Mouse (Mus musculus): ENCODE results near the gene Rfc1. TPM values are rescaled to one million over a fixed set of nuclear protein-coding genes. Genes with fewer than 3 reads are reported as not detected.
A peak's percentile ranks its signal among the peaks of the same experiment; 100 is the strongest.

Rfc1 gene
- polyA plus RNA-seq, 1 experiment from 2014 or later: 87.6 TPM

- WGBS: 76% methylated on average over 7 of the region's 7 CpGs
- H3K4me2 ChIP-seq (ENCODE audit: low read length): no peak overlapping the region
- no peak for DNase-seq (ENCODE audit: low spot score)
Observed at GRCm38 (mm10) chr5:65250185-65250855, 85.2 kb downstream of the Rfc1 start.

DNA sequence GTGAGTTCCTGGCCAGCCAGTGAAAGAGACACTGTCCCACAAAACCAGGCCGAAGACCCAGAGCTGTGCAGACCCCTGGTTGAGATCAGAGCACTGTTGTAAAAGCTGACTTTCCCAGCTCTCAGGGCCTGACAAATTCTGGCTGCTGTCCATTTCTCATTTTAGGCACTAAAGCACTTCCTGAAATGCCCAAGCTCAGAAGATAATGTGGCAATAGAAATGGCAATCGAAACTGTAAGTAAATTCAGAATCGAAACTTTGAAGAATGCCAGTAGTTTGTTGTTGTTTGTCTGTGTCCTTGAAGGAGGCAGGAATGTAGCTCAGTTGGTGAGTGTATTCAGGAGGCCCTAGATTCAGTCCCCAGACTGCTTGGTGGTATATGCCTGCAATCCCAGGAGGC lies 88.2 kb downstream of the Rfc1 start:
- Histone ChIP-seq H3K9me3 (ENCODE audit: control insufficient read depth, low read length) (no peaks in the 10 kb centered on the region), H3K9ac (ENCODE audit: low read length) (no peak overlapping the region), H3K4me1 (replicated peaks; ENCODE audit: control insufficient read depth, insufficient read depth, low read length) (no peaks in the 10 kb centered on the region), H3K27ac (ENCODE audit: low read depth) (no peak overlapping the region), H3K4me3 (ENCODE audit: low read depth, low read length) (no peak overlapping the region), H3K27me3 (replicated peaks; ENCODE audit: control insufficient read depth, insufficient read depth, low read length) (no peaks in the 10 kb centered on the region), H3K36me3 (ENCODE audit: control insufficient read depth, insufficient read depth, low read length) (peaks cover 14% of the 10 kb centered on the region; the same call in 1 of the 2 replicates), H3K4me2 (ENCODE audit: low read length) (no peak overlapping the region)
- 88% methylated on average over 3 of the region's 3 CpGs for WGBS
- no peak for DNase-seq (ENCODE audit: low spot score)
- ATAC-seq (replicated peaks; ENCODE audit: low FRiP score, low TSS enrichment, low read depth): no peak

More at GRCm38 (mm10) chr5:65250185-65250855, 85.2 kb downstream of the Rfc1 start:
- no peaks in the 10 kb centered on the region for H3K4me1 ChIP-seq (replicated peaks; ENCODE audit: control insufficient read depth, insufficient read depth, low read length)
- H3K9me3 ChIP-seq (ENCODE audit: control insufficient read depth, low read length): no peaks in the 10 kb centered on the region
- H3K27ac ChIP-seq (ENCODE audit: low read depth): no peak overlapping the region
- H3K9ac ChIP-seq (ENCODE audit: low read length): no peak overlapping the region
- no peak for ATAC-seq (replicated peaks; ENCODE audit: low FRiP score, low TSS enrichment, low read depth)
- peaks cover 6% of the 10 kb centered on the region; the same call in 1 of the 2 replicates for H3K36me3 ChIP-seq (ENCODE audit: control insufficient read depth, insufficient read depth, low read length)
- H3K27me3 ChIP-seq (replicated peaks; ENCODE audit: control insufficient read depth, insufficient read depth, low read length): no peaks in the 10 kb centered on the region
- no peak overlapping the region for H3K4me3 ChIP-seq (ENCODE audit: low read depth, low read length)

DNA sequence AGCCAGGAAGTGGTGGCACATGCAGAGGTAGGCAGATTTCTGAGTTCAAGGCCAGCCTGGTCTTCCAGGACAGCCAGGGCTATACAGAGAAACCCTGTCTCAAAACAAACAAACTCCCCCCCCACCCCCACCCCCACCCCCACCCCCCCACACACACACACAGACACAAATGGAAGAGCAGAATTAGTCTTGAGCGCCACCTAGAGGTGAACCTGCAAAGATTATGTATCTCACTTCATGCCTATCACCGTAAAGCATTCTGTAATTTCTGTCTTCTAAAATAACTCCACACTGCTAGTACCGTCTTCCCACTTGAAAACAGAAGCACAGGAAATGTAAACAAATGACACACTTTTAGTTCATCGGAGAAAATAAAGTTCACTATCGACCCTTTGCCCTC lies 92.7 kb downstream of the Rfc1 start:
- DNase-seq (ENCODE audit: low spot score): no peak
- 43% methylated on average over 5 of the region's 5 CpGs for WGBS

GRCm38 (mm10) chr5:65231289-65232003 lies 104.0 kb downstream of the Rfc1 start:
- Histone ChIP-seq H3K27ac (ENCODE audit: low read depth) (no peak overlapping the region), H3K36me3 (ENCODE audit: control insufficient read depth, insufficient read depth, low read length) (peaks cover 18% of the 10 kb centered on the region), H3K9ac (ENCODE audit: low read length) (no peak overlapping the region), H3K4me2 (ENCODE audit: low read length) (no peak overlapping the region), H3K9me3 (ENCODE audit: control insufficient read depth, low read length) (no peaks in the 10 kb centered on the region), H3K27me3 (replicated peaks; ENCODE audit: control insufficient read depth, insufficient read depth, low read length) (no peaks in the 10 kb centered on the region), H3K4me1 (replicated peaks; ENCODE audit: control insufficient read depth, insufficient read depth, low read length) (no peaks in the 10 kb centered on the region), H3K4me3 (ENCODE audit: low read depth, low read length) (no peak overlapping the region)
- no peak for DNase-seq (ENCODE audit: low spot score)
- WGBS: 66% methylated on average over 12 of the region's 12 CpGs
- ATAC-seq (replicated peaks; ENCODE audit: low FRiP score, low TSS enrichment, low read depth): no peak

More for the DNA sequence above, 92.7 kb downstream of the Rfc1 start:
- H3K36me3 ChIP-seq (ENCODE audit: control insufficient read depth, insufficient read depth, low read length): peaks cover 14% of the 10 kb centered on the region; the same call in 1 of the 2 replicates
- 0 out of 2 replicates have a peak, but pooled peaks have one; percentile 40 for ATAC-seq (replicated peaks; ENCODE audit: low FRiP score, low TSS enrichment, low read depth)
- no peaks in the 10 kb centered on the region for H3K4me1 ChIP-seq (replicated peaks; ENCODE audit: control insufficient read depth, insufficient read depth, low read length)
- no peak overlapping the region for H3K4me2 ChIP-seq (ENCODE audit: low read length)
- no peaks in the 10 kb centered on the region for H3K27me3 ChIP-seq (replicated peaks; ENCODE audit: control insufficient read depth, insufficient read depth, low read length)
- no peak overlapping the region for H3K4me3 ChIP-seq (ENCODE audit: low read depth, low read length)
- H3K9me3 ChIP-seq (ENCODE audit: control insufficient read depth, low read length): no peaks in the 10 kb centered on the region
- H3K9ac ChIP-seq (ENCODE audit: low read length): no peak overlapping the region
- no peak overlapping the region for H3K27ac ChIP-seq (ENCODE audit: low read depth)

DNA sequence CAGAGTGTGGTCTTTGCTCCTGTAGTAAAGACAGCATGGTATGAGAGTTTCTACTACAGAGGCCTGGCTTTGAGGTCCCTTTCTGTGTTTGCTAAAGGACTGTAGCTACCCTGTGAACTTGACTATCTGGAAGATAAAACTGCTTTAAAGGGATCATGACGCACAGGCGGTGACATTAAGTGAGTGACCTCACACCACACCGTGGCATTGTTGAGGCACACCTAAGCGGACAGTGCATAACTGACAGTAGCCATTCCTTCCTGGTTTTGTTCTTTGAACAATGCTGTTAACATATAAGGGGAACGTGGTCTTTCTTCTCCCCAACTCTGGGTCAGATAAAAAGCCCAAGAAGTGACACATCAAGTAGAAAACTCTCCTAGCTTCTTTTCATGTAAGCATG lies 111.4 kb downstream of the Rfc1 start:
- DNase-seq (ENCODE audit: low spot score) (no peak), ATAC-seq (replicated peaks; ENCODE audit: low FRiP score, low TSS enrichment, low read depth) (no peak)
- H3K4me2 ChIP-seq (ENCODE audit: low read length): no peak overlapping the region
- no peaks in the 10 kb centered on the region for H3K9me3 ChIP-seq (ENCODE audit: control insufficient read depth, low read length)
- H3K4me1 ChIP-seq (replicated peaks; ENCODE audit: control insufficient read depth, insufficient read depth, low read length): no peaks in the 10 kb centered on the region
- WGBS: 82% methylated on average over 5 of the region's 5 CpGs
- H3K27me3 ChIP-seq (replicated peaks; ENCODE audit: control insufficient read depth, insufficient read depth, low read length): no peaks in the 10 kb centered on the region
- H3K27ac ChIP-seq (ENCODE audit: low read depth): no peak overlapping the region
- no peak overlapping the region for H3K9ac ChIP-seq (ENCODE audit: low read length)
- peaks cover 22% of the 10 kb centered on the region; the same call in 1 of the 2 replicates for H3K36me3 ChIP-seq (ENCODE audit: control insufficient read depth, insufficient read depth, low read length)
- H3K4me3 ChIP-seq (ENCODE audit: low read depth, low read length): no peak overlapping the region

DNA sequence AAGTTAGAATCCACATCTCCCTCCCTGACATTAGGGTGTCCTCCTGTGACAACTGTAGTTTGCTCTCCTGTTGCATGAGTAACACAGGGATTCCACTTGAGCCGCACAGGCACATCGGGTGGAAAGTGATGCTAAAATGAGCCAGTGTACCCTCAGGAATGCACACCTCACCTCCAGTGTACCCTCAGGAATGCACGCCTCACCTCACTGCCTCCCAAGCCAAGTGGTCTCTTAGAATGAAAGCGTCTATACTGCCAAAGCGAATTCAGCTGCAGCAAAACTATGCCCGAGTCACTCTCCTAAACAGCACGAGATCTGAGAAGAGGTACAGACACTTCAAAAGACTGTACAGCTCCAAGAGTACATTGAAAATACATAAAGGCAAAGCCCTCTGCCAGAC lies 114.4 kb downstream of the Rfc1 start:
- 81% methylated on average over 7 of the region's 7 CpGs for WGBS
- H3K27me3 ChIP-seq (replicated peaks; ENCODE audit: control insufficient read depth, insufficient read depth, low read length): no peaks in the 10 kb centered on the region
- H3K36me3 ChIP-seq (ENCODE audit: control insufficient read depth, insufficient read depth, low read length): 0 out of 2 replicates have a peak, but pooled peaks cover 10% of the 10 kb centered on the region
- no peak overlapping the region for H3K4me3 ChIP-seq (ENCODE audit: low read depth, low read length)
- H3K9ac ChIP-seq (ENCODE audit: low read length): no peak overlapping the region
- H3K9me3 ChIP-seq (ENCODE audit: control insufficient read depth, low read length): no peaks in the 10 kb centered on the region
- DNase-seq (ENCODE audit: low spot score) (no peak), ATAC-seq (replicated peaks; ENCODE audit: low FRiP score, low TSS enrichment, low read depth) (no peak)
- no peaks in the 10 kb centered on the region for H3K4me1 ChIP-seq (replicated peaks; ENCODE audit: control insufficient read depth, insufficient read depth, low read length)
- H3K4me2 ChIP-seq (ENCODE audit: low read length): no peak overlapping the region
- no peak overlapping the region for H3K27ac ChIP-seq (ENCODE audit: low read depth)

DNA sequence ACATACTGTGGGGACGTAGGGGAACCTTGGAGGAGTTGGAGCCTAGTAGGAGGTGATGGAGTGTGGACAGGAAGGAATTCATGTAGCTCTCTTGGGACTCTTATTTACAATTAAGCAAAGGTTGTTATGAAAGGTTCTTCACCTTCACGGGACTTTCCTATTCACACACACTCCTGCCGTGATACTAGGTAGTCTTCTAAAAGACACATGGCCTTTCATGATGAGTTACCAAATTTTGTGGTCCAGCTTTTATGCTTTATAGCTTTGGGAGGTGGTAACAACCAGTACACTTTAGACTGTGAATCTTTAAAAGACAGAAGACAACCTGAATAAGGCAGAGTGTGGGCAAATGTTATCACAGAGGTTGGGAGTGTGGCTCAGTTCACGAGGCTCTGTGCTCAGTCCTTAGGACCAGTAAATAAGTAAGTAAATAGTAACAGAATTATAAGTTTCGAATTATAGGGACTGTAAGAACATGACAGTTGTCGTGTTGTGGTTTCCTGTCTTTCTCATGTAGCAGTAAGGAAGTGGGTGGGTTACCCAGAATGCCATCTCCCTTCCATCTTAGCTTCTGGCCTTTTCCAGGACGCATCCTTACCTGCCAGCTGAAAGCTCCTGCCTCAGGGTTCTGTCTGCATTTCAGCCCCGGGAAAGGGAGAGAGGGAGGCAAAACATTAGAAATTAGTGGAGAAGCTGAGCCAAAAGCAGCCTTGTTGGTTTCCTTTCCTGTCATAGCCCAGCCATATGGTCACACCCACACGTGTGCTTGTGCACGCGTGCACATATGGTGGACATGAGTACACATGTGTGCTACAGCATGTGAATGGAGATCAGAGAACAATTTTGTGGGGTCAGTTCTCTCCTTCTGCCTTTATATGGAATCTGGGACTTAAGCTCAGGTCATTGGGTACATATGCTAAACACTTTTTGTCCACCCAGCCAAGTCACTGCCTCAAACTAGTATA lies 117.9 kb downstream of the Rfc1 start:
- H3K27me3 ChIP-seq (replicated peaks; ENCODE audit: control insufficient read depth, insufficient read depth, low read length): no peaks in the 10 kb centered on the region
- no peak overlapping the region for H3K27ac ChIP-seq (ENCODE audit: low read depth)
- H3K36me3 ChIP-seq (ENCODE audit: control insufficient read depth, insufficient read depth, low read length): no peaks in the 10 kb centered on the region
- H3K9me3 ChIP-seq (ENCODE audit: control insufficient read depth, low read length): no peaks in the 10 kb centered on the region
- no peak overlapping the region for H3K9ac ChIP-seq (ENCODE audit: low read length)
- H3K4me3 ChIP-seq (ENCODE audit: low read depth, low read length): no peak overlapping the region
- H3K4me2 ChIP-seq (ENCODE audit: low read length): no peak overlapping the region
- DNase-seq (ENCODE audit: low spot score): no peak
- H3K4me1 ChIP-seq (replicated peaks; ENCODE audit: control insufficient read depth, insufficient read depth, low read length): no peaks in the 10 kb centered on the region
- 87% methylated on average over 11 of the region's 11 CpGs for WGBS
- ATAC-seq (replicated peaks; ENCODE audit: low FRiP score, low TSS enrichment, low read depth): no peak

GRCm38 (mm10) chr5:65213321-65213720 lies 122.1 kb downstream of the Rfc1 start:
- H3K4me2 ChIP-seq (ENCODE audit: low read length): no peak overlapping the region
- ATAC-seq (replicated peaks; ENCODE audit: low FRiP score, low TSS enrichment, low read depth) (no peak), DNase-seq (ENCODE audit: low spot score) (peak; percentile 55)
- no peak overlapping the region for H3K9ac ChIP-seq (ENCODE audit: low read length)
- 32% methylated on average over 7 of the region's 7 CpGs for WGBS
- no peaks in the 10 kb centered on the region for H3K9me3 ChIP-seq (ENCODE audit: control insufficient read depth, low read length)
- no peaks in the 10 kb centered on the region for H3K4me1 ChIP-seq (replicated peaks; ENCODE audit: control insufficient read depth, insufficient read depth, low read length)
- H3K4me3 ChIP-seq (ENCODE audit: low read depth, low read length): no peak overlapping the region
- no peaks in the 10 kb centered on the region for H3K36me3 ChIP-seq (ENCODE audit: control insufficient read depth, insufficient read depth, low read length)
- H3K27me3 ChIP-seq (replicated peaks; ENCODE audit: control insufficient read depth, insufficient read depth, low read length): no peaks in the 10 kb centered on the region
- H3K27ac ChIP-seq (ENCODE audit: low read depth): no peak overlapping the region
